Mouse (Mus musculus) cerebellum, adult 2 months (tissue): ENCODE data around the gene Rrp15. TPM values are rescaled to one million over a fixed set of nuclear protein-coding genes. Genes with fewer than 3 reads are reported as not detected.

ENCODE experiments used
- DNase-seq, 2 experiments: peaks; one replicate each; pipeline ENCODE4 v3.0.0; 2021
- H3K27ac ChIP-seq: fragments of 200-500 bp; 2 replicates; pipeline ENCODE4 v1.5.1; 2012; ENCODE audit warnings: low read length, control low read depth, inconsistent platforms; ENCODE audit not compliant: insufficient read depth
- H3K27me3 ChIP-seq: fragments of 200-500 bp; 2 replicates; pipeline ENCODE4 v1.6.1; 2012; ENCODE audit warnings: inconsistent platforms, mild to moderate bottlenecking, low read length, moderate library complexity; ENCODE audit not compliant: control insufficient read depth, insufficient read depth
- H3K4me1 ChIP-seq: fragments of 200-500 bp; 2 replicates; pipeline ENCODE4 v1.6.1; 2011; ENCODE audit warnings: low read length; ENCODE audit not compliant: control insufficient read depth, insufficient read depth
- H3K4me3 ChIP-seq: fragments of 200-500 bp; replicated peaks from 2 replicates; pipeline ENCODE3; 2011; ENCODE audit warnings: mild to moderate bottlenecking, low read depth, low read length, control low read depth; ENCODE audit not compliant: insufficient read depth
- CTCF ChIP-seq: fragments of 200-500 bp; IDR thresholded peaks from 2 replicates; pipeline ENCODE4 v1.5.1; 2011; ENCODE audit warnings: low read depth, mild to moderate bottlenecking, control low read depth, low read length, moderate library complexity, borderline replicate concordance; ENCODE audit not compliant: insufficient read depth
- POLR2A ChIP-seq: fragments of 200-500 bp; IDR thresholded peaks from 2 replicates; pipeline ENCODE4 v1.6.1; 2011; ENCODE audit warnings: low read length, control low read depth, borderline replicate concordance; ENCODE audit not compliant: insufficient read depth
- WGBS: fragments of 180-500 bp; shearing (Covaris S2); methylation state at CpG from one replicate; pipeline ENCODE4 v1.1.7; 2018; 5-methylcytosine and 5-hydroxymethylcytosine counted together
- polyA plus RNA-seq: library from polyadenylated mRNA; depleted of rRNA; stranded (reverse); fragments of >200 nt; gene quantifications from 2 replicates; pipeline ENCODE4 v1.2.3, GENCODE M21; 2012

Gene Rrp15
- polyA plus RNA-seq, 1 experiment: 12.2 TPM

GRCm38 (mm10) chr1:186721846-186722245 is 27.3 kb downstream of the Rrp15 start:
- TF ChIP-seq POLR2A (no peak), CTCF (peak; percentile 99)
- no peak overlapping the region for H3K27ac ChIP-seq
- H3K4me3 ChIP-seq: no peak overlapping the region
- H3K27me3 ChIP-seq: no peaks in the 10 kb centered on the region
- WGBS: 25% methylated on average over 12 of the region's 12 CpGs
- DNase-seq: peak; percentile 63 to 84
- no peaks in the 10 kb centered on the region for H3K4me1 ChIP-seq

DNA sequence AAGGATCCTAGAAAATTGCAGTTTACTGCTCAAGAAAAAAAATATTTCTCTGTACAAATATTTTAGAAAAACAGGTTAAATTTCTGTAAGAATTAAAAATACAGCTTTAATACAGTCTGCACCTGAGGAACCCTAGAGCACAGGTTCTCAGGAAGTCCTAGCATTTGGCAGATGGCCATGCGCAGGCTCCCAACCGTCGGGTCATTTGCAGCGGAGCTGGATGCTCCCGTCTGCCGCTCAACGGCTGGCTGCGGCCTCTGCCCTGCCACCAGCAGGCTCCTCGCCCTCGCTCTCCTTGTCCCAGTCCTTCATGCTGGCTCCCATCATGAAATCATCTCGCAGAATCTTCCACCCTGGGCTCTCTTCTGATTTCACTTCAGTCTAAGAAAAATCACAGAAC is 28.0 kb downstream of the Rrp15 start:
- Histone ChIP-seq H3K4me3 (no peak overlapping the region), H3K27ac (no peak overlapping the region), H3K4me1 (no peaks in the 10 kb centered on the region), H3K27me3 (no peaks in the 10 kb centered on the region)
- no peak for DNase-seq
- TF ChIP-seq CTCF (no peak), POLR2A (no peak)
- 65% methylated on average over 11 of the region's 11 CpGs for WGBS

GRCm38 (mm10) chr1:186719708-186720107 is 29.4 kb downstream of the Rrp15 start:
- no peak overlapping the region for H3K4me3 ChIP-seq
- H3K27me3 ChIP-seq: no peaks in the 10 kb centered on the region
- DNase-seq: no peak
- H3K4me1 ChIP-seq: no peaks in the 10 kb centered on the region
- TF ChIP-seq POLR2A (no peak), CTCF (peak; percentile 33; the same call in 1 of the 2 replicates)
- H3K27ac ChIP-seq: no peak overlapping the region
- 94% methylated on average over 9 of the region's 9 CpGs for WGBS

GRCm38 (mm10) chr1:186718881-186719280 is 30.3 kb downstream of the Rrp15 start:
- 58% methylated on average over 5 of the region's 5 CpGs for WGBS
- no peak for TF ChIP-seq CTCF
- no peak for TF ChIP-seq POLR2A

GRCm38 (mm10) chr1:186714980-186715896 is 33.9 kb downstream of the Rrp15 start:
- no peak overlapping the region for H3K27ac ChIP-seq

More at GRCm38 (mm10) chr1:186718881-186719280, 30.3 kb downstream of the Rrp15 start:
- H3K4me1 ChIP-seq: no peaks in the 10 kb centered on the region
- no peak for DNase-seq
- H3K27ac ChIP-seq: no peak overlapping the region
- no peaks in the 10 kb centered on the region for H3K27me3 ChIP-seq
- no peak overlapping the region for H3K4me3 ChIP-seq

DNA sequence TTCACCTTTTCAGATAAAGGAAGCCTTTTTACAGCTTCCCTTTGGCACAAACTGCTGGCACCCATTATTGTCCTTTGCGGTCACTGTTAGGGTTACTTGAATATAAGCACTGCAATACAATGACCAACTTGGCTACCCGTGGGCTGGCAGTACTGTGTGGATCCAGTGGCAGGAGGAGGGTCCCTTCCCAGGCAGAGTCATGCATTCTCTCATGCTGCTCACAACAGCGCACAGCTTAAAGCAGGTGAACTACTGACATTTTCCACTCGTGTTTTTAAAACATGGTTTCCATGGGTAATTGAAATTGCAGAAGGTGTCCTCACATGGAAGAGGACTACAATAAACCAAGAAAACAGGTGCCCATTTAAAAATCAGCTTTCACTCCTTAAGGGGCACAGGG is 34.9 kb downstream of the Rrp15 start:
- TF ChIP-seq CTCF (no peak), POLR2A (no peak)
- whole genome bisulfite sequencing: 87% methylated on average over 4 of the region's 4 CpGs
- Histone ChIP-seq H3K4me1 (no peaks in the 10 kb centered on the region), H3K4me3 (no peak overlapping the region), H3K27me3 (no peaks in the 10 kb centered on the region), H3K27ac (no peak overlapping the region)
- DNase-seq: no peak

More at GRCm38 (mm10) chr1:186714980-186715896, 33.9 kb downstream of the Rrp15 start:
- 81% methylated on average over 17 of the region's 17 CpGs for WGBS
- Histone ChIP-seq H3K4me3 (no peak overlapping the region), H3K4me1 (no peaks in the 10 kb centered on the region), H3K27me3 (no peaks in the 10 kb centered on the region)
- no peak for TF ChIP-seq CTCF
- DNase-seq: no peak

DNA sequence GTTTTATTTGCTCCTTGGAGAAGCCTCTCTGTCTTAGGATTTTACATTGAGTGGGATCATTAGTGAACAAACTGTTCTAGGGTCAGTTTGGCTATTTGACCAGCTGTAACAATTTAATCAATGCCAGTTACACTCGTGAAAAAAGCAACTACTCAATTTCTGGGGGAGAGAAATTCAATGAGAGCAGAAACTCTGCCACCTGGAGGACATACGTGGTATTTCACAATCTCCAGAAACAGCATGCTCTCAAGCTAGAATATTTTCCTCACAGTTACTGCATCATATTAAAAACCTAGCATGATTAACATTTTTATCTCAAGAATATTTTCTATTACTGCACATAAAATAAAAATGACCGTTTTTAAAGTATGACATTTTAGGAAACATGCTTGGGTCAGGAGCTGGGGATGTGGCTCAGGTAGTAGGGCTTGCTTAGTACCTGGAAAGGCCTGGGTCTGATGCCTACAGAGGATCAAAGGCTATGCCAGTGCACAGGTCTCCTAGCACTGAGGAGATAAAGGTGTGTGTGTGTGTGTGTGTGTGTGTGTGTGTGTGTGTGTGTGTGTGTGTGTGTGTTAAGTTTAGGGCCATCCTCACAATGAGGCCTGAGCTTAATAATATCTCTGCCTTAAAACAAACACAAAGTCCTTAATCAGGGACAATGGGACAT is 36.2 kb downstream of the Rrp15 start:
- no peaks in the 10 kb centered on the region for H3K27me3 ChIP-seq
- no peak overlapping the region for H3K4me3 ChIP-seq
- under 1% methylated on average over 3 of the region's 3 CpGs for WGBS
- H3K4me1 ChIP-seq: no peaks in the 10 kb centered on the region
- H3K27ac ChIP-seq: no peak overlapping the region
- peak in 1 of 2 experiments; percentile 18 for DNase-seq
- peak; percentile 45; the same call in 1 of the 2 replicates for TF ChIP-seq CTCF
- no peak for TF ChIP-seq POLR2A

GRCm38 (mm10) chr1:186705915-186706248 is 43.3 kb downstream of the Rrp15 start, which contains the start of gene Tgfb2:
Gene Tgfb2 (minus strand): TSS chr1:186705989.
- WGBS: 2% methylated on average over 12 of the region's 12 CpGs
- H3K27me3 ChIP-seq: no peaks in the 10 kb centered on the region
- peaks cover 3% of the 10 kb centered on the region; the same call in 1 of the 2 replicates for H3K4me1 ChIP-seq
- no peak within 1 kb of the TSS for H3K27ac ChIP-seq
- H3K4me3 ChIP-seq: peak within 1 kb of the TSS; percentile 41
- DNase-seq: no peak
- TF ChIP-seq POLR2A (no peak), CTCF (no peak)
